Mouse (Mus musculus) lung, postnatal 25 days (tissue): ENCODE data around the gene Fcamr.

ENCODE experiments used
- DNase-seq: peaks from one replicate; pipeline ENCODE4 v3.0.0; 2022; ENCODE audit warnings: low spot score

The Fcamr gene

DNA sequence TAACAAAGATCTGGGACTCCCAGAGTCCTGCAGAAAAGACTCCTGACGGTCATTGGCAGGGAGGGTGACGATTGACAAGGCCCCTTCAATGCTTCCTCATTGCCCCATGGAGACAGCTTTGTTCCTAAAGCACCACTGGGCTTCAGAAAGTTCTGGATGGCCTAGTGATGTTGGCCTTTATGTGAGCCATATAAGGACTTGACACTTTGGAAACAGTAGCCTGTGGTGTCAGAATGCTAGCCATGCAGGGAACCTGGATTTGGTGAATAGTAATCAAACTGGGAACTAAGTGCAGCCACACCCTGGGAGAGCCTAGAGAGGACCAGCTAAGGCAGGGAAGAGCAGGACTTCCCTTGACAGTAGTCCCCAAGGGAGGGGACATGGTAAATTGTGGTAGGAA, 809 bp downstream of the Fcamr start:
- no peak for DNase-seq

DNA sequence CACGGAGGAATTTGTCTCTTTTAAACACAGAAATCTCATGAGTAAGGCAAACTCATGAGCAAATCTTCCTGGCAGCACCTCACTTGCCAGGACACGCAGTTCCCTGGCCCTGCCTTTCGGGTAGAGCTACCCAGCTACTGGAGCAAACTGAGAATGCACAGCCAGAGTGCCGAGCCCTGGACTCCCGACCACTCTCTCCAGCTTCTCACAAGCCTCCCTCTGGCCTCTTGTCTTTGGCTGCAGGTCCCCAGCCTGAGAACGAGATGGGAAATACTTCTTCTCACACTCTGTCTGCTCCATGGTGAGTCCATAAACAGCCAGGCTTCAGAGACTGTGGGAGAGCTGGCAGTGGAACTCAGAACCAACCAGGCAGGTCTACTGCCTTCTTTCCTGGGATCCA, 2.3 kb downstream of the Fcamr start:
- DNase-seq, result no peak

DNA sequence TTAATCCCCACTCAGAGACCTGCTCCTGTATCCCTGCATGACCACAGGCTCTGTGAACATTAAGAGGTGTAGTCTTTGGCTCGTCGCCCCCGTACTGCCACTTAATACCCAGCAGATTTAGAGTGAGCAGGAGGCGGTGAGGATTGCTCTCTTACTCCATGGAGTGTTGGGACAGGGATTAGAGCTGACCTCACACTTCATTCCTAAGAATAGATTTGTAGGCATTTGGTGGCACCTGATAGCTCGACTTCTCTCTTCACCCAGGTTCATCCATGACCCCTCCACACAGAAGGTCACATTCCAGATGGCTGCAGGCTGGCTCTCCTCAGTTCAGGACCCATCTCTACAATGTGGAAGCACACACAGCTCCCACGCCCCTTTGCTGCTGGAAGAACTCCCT, 3.6 kb downstream of the Fcamr start:
- DNase-seq, result no peak

DNA sequence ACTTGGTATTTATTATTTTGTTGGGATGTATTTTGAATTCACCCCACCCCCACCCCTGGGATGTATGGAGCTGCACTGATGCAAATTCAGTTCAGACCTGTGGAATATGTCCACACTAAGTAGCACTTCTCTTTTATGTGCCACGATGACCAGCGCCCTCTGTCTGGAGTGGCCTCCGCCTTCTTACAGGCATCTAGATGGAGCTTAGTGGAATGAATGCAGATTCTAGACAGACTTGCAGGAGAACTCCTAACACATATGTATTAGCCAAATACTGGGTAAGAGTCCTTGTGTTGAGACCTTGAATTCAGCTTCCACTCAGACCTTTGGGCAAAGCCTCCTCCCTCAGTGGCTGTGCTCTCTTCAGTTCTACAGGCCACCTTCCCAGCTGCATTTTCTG, 10.2 kb downstream of the Fcamr start:
- DNase-seq, result no peak

DNA sequence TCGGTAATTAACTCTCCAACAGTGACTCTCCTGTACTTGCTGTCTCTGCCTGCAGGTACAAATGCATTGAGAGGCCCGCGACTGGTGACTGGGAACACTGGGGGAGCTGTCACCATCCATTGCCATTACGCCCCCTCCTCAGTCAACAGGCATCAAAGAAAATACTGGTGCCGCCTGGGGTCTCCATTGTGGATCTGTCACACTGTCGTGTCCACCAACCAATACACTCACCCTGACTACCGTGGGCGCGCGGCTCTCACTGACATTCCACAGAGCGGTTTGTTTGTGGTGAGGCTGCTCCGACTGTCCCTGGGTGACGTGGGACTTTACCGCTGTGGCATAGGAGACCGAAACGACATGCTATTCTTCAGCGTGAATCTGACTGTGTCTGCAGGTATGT, 10.6 kb downstream of the Fcamr start:
- no peak for DNase-seq

DNA sequence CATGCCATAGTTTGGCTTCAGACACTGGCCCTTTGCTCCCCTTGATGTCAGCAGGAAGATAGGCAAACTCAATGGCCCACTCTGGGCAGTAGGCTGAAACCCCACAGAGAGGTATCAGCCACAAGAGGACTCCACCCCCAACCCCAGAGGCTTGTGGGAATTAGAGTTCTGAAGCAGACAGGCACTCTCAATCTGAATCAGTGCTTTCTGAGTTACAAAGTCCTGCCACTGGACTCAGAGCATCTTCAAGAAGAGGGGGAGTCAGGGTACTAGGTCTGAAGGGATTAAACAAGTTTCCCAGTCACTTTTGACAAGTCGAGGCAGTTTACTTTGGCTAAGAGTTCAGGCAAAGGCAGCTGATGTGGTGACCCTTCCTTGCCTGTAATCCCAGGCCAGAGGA, 19.0 kb downstream of the Fcamr start:
- no peak for DNase-seq

DNA sequence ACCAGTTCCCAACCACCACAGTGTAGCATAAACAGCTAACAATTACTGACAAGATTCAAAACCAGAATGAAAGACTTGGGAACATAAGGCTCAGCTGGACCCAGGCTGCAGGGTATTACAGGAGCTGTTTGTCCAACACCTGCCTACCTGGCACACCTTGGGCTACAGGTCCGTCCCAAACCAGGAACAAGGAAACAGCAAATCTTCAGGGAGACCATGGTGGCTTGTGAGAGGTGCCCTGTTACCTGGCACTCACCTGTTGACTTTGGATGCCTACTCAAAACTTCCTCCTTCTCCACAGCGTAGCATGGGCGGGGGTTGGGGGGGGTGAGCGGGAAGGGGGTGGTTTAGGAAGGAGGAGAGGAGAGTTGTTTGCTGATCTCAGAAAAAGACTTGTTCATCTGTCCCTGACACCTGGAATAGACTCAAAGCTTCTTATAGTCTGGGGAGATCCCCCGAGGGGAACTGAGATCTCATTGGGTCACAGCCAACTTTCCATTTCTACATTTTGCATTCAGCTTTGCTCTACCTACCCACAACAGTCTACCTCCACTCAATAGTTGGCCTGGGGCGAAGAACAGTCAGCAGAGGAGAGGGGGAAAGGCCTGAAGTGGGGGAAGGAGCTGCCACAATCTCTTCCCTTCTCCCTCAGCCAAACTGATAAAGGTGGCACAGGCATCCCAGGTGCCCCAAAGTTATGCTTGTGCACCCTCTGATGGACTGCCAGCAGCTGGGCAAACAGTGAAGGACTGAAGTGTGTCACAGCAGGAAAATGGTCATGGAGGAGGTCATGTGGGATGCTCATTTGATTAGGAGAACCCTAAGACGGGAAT, 19.8 kb downstream of the Fcamr start:
- DNase-seq, result peak; percentile 55

DNA sequence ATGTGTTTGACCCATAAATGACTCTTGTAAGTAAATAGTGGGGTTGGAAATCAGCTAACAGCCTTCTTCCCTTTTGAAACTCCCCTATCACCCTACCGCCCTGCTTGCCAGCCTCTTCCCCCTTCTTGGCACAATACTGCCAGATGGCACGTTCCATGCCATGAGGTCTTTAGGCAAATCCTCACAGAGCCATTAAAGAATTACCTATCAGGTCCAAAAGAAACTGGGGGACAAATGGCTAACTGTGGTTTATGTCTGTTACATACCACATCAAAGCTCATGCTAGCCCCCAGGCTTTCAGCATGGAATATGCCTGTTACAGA, 20.4 kb downstream of the Fcamr start:
- no peak for DNase-seq

DNA sequence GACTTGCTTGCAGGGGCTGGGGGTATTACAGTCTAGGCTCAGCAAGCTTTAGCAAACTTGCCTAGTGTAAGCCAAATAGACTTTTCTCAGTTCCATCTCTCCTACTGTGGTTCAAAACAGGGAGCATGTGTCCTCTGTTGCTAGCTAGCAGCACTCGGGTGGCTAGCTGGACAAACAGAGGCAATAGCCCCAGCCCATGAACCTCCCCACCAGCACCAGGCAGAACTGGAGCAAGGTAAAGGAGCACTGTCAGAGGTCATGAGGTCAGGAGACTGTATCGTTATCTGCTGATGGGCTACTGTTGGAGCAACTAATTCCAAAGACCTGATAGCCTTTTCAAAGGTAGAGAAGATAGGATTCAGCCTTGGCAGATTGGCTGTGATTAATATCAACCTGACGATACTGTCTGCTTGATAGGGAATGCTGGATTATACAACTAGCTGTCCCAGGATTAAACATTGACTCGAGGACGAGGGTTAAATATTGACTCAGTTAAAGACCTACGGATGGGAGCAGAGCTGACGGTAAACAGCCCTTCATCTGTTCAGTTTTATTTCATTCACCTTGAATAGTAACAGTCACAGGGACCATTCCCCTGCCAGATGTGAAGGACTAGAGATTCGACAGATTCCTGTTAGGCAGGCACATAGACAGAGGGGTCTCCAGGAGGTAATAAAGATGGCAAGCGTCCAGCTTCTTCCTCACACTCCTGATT, 21.4 kb downstream of the Fcamr start:
- DNase-seq, result no peak

DNA sequence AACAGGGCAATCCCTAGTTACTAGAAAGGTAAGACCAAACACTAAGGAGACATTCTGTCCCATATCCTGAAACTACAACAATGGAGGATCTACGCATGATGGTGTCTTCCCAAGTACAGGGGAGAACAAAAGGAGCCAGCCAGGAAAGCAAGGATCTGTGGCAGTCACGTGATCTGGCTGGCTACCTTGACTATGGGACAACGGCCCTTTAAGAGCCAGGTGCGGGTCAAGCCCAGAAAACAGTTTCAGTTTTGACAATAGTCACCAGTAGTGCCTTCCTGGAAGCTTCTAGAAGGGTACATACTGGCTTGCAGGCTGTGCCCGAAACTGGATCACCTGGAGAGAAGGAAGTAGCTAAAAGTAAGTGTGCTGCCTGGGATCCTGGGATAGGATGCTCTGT, 25.7 kb downstream of the Fcamr start, which contains the start of gene Pigr:
TSS of gene Pigr (plus strand) at position 237 of the 400 bp plus-strand sequence.
- DNase-seq, result no peak

DNA sequence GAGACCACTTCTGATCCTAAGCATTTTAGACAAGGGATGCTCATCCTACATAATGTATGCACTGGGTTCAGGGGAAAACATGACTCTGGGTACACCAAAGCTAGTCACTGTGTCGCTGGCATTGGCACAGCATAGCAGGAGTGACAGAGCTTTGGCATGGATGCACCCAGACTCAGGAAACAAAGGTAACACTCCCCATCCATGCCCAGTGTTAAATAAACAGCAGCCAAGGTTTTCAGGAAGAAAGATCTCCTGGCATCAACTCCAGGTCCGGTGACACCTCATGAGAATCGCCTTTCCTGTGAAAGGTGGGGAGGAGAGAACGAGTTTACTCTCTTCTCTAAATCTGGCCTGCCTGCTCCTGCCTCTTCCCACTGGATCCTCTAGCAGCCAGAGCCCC, 28.0 kb downstream of the Fcamr start:
- DNase-seq, result no peak

DNA sequence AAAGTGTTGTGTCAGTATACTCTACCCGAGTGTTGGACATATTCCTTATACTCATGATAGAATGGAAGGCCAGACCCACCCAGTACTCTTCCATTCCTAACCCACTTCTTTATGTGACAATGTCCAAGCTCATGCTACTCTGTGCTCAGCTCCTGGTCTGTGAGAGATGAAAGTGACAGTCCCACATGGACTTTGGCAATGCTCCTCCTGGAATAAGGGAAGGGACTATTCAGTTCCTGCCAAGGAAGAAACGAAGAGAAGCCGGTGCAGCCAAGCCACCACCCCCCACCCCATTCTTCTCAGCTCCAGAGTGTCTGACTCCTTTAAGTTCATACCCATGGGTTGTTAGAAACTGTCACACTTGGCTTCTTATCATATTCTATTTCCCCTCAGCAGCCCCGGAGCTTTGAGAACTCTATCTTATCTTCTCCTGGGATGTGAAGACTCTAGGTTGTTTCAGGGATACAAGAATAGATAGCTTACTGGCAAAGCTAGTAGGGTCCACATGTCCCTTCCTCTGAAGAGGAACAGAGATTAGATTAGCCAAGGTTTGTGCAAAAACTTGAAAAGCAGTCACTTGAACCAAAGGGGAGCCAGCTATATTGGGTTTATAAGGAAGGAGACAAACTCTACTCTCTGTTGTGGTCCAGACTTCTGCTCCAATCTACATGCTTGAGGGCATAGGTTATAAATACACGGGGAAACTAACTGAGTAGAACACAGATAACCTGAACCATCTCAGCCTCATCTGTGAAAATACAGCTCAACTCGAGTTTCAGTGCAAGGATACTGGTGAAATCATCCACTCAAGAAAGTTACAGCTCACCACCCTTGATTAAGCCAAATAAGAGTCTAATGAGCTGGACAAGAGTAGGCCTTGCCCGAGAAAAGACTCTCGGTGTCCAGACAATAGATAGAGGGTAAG, 29.5 kb downstream of the Fcamr start:
- DNase-seq, result no peak

DNA sequence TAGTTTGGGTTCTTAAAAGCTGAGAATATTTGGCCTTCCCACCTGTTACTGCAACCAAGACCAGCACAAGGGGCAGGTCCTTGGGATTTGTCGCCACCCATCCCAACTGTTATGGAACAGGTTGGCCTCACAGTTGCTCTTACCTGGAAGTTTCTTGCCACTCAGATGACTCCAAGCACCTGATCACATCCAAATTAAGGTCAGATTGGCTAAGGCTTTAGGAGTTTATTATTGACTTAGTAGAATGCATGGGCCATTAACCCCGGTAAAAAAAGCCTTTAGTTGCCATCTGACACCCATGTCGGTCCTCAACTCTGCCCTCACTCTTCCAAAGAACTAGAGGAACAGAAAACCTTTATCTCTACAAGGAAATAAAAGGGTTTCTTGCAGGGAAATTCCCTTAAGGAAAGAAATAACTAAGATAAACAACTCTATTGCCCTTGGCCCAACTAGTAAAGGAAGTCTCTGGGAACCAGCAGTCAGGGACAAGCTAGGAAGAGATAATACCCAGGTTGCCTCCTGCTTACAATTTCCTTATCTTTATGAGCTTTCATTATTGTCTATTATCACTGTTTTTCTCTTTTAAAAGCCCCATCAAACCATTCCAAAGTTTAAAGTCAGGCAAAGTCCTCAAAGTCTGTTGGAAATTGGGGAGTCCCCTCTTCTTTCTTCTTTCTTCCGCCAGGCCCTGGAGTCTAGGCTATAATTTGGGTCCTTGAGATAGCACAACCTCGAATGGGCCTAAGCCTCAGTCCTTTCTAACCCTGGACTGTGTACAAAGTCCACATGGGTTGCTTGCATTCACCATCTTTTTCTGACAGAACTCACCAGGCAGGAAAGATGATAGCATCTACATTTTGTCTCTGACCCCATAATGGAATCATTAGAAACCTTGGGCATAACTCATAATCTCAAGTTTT, 31.8 kb downstream of the Fcamr start:
- no peak for DNase-seq

DNA sequence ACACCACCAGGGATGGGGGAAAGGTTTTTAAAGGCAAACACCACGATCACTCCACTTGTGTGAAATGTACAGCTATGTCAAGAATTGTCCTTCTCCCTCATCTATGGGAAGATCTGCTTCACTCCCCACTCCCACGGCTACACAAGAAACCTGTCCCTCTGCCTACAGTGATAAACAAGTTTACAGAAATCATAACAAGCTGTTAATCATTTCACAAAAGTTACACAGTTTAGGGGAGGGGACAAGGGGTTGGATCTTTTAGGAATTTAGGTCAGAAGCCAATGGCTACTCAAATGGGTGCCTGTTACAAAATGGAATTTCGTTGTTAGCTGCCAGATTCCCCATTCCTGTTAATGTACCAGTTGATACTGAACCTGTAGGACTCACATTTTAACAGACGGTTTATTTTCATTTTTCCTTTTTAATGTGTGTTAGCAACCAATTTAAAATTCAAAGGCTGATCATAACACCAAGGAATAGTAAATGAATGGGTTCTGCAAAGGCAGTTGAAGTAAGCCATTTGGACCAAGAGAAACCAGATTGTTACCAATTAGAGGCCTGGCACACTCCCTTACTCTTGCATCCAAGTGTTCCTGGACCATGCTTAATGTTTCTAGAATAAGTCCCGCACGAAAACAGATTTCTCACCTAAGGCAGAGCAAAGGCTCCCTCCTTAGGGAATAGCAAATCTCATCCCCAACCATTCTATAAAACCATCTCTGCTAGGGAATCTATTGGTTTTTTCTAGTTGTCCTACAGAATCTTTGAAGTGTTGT, 34.6 kb downstream of the Fcamr start:
- DNase-seq, result no peak

DNA sequence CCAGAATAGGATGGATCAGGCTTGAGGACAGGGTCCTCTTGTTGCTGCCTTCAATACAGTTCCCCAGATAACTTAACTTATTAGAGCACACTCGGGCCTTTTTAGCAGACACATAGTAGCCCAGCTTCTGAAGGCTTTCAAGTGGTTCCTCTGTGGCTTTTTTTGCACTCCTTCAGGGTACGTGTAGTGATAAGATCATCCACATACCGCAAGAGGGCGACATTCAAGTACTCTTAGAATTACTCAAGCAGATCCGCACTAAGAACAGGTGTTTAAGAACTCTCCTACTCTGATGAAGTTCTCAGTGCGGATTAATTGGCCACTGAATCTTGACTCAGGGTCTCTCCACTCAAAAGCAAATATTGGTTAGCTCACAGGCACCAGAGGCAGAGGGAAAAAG, 37.6 kb downstream of the Fcamr start:
- DNase-seq, result peak; percentile 71

DNA sequence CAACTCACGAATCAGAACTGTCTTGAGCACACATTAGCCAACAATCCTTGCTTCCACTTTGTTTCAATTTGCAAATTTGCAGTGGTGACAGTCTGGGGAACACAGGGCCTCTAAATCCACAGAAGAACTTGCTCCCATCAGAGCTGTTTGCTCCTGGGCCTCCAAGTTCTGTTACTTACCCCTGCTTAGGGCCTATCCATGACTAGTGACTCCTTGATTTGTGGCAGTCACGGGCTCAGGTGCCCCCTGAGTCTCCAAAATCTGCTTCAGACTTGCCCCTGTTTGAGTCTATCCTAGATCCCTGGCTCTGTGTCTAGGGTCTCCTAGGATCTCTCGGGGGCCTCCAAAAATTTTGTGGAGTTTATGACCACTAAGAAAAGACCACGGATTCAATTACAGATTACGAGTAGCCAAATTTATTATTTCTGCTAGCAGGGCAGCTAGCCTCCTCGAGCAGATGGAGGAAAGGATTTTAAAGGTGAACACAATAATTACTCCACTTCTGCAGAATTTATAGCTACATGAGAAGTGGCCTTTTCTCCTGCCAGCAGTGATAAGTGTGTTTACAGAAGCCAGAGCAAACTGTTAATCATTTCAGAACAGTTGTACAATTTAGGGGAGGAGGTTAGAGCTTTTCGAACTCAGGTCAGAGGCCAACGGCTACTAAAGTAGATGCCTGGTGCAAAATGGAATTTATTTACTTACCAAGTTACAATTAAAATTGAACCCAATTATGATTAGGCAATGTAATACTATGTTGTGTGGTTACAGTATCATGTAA, 40.1 kb downstream of the Fcamr start:
- no peak for DNase-seq

DNA sequence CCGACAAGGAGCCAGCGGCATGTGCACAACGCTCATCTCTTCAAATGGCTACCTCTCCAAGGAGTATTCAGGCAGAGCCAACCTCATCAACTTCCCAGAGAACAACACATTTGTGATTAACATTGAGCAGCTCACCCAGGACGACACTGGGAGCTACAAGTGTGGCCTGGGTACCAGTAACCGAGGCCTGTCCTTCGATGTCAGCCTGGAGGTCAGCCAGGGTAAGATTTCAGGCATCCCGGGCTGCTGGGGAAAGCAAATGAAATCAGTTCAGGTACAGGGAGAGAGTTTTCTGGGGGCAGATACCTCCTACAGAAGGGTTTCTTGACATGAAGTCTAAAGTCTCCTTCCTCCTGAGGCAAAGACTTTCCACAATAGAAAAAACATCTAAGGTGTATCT, 40.9 kb downstream of the Fcamr start:
- no peak for DNase-seq

DNA sequence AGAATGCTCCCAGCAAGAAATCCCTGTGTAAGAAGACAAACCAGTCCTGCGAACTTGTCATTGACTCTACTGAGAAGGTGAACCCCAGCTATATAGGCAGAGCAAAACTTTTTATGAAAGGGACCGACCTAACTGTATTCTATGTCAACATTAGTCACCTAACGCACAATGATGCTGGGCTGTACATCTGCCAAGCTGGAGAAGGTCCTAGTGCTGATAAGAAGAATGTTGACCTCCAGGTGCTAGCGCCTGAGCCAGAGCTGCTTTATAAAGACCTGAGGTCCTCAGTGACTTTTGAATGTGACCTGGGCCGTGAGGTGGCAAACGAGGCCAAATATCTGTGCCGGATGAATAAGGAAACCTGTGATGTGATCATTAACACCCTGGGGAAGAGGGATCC, 43.8 kb downstream of the Fcamr start:
- no peak for DNase-seq

DNA sequence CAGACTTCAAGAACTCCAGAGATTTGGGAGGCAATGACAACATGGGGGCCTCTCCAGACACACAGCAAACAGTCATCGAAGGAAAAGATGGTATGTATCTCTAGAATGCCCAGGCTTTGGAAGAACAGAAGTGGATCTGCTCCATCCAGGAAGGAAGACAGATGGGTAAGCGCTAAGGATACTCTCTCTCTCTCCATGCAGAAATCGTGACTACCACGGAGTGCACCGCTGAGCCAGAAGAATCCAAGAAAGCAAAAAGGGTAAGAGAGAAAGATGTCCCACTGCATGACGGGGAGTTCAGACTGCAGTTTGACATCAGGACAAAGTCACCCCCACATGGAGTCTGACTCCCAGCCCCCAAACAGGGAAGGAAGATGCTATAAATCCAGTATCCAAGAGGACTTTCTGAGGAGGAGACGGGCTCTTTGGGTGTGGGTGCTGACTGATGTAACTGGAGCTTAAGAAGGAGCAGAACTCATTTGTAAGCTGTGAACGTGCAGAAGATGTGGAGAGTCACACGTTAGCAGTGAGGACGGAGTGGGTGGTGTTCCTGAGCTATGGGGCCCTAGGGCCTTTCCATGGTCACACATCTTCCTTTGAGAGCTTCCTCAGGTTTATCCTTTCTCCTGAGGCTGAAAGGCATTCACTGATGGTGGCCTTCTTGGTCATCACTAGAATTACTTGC, 49.0 kb downstream of the Fcamr start:
- no peak for DNase-seq
